ENCODE assay signal across 18 mouse cellular contexts in genomic region chr14:76518217-76518616, GRCm38 (mm10). TPM values are rescaled to one million over a fixed set of nuclear protein-coding genes. Genes with fewer than 3 reads are reported as not detected.
"Had no signal": no experiment of that assay in that cellular context is flagged by ENCODE, and none has a peak within 500 bp of the region (broad histone marks: within the 10 kb centered on the region; RNA-seq: fewer than 3 reads in every experiment).

No protein-coding gene starts in this region.

- H3K9me3 ChIP-seq: limb, embryonic 12.5 days; liver, embryonic 13.5 days; lung, embryonic 15.5 days; midbrain, embryonic 13.5 days; neural tube, embryonic 15.5 days had no signal

- DNase-seq: kidney, adult 8-10 months; kidney, postnatal 25 days; layer of hippocampus, adult 9-11 months; layer of hippocampus, postnatal 36 days; liver; liver, embryonic 13.5 days; liver, postnatal 0 days; lung, postnatal 14 days; right cerebral cortex, adult 18-20 months; right cerebral cortex, postnatal 25 days; thymus, adult 2 months; thymus, postnatal 25 days had no signal

- H3K4me3 ChIP-seq: limb, embryonic 12.5 days; liver, embryonic 13.5 days; lung, embryonic 15.5 days; midbrain, embryonic 13.5 days; neural tube, embryonic 15.5 days had no signal

- H3K27me3 ChIP-seq: limb, embryonic 12.5 days; liver, embryonic 13.5 days; lung, embryonic 15.5 days; neural tube, embryonic 15.5 days had no signal

- H3K27ac ChIP-seq: limb, embryonic 12.5 days; macrophage; midbrain, embryonic 13.5 days; neural tube, embryonic 15.5 days; stomach, postnatal 0 days had no signal

- ATAC-seq: liver, postnatal 0 days; midbrain, embryonic 13.5 days had no signal

- H3K36me3 ChIP-seq: limb, embryonic 12.5 days; liver, embryonic 13.5 days; lung, embryonic 15.5 days; midbrain, embryonic 13.5 days; neural tube, embryonic 15.5 days had no signal

RNA-seq across cellular contexts. Expression of gene Serp2, which starts 38.5 kb away (rescaled TPM):
- polyA plus RNA-seq: macrophage had no signal
